Comparison of ENCODE assay signal across 18 mouse cellular contexts in genomic region chr3:57542848-57543380, GRCm38 (mm10). TPM values are rescaled to one million over a fixed set of nuclear protein-coding genes. Genes with fewer than 3 reads are reported as not detected.
"Had no signal": no experiment of that assay in that cellular context is flagged by ENCODE, and none has a peak within 500 bp of the region (broad histone marks: within the 10 kb centered on the region; RNA-seq: fewer than 3 reads in every experiment).

No protein-coding gene starts in this region.

- H3K4me2 ChIP-seq: limb, embryonic 12.5 days; limb, embryonic 15.5 days; liver, embryonic 11.5 days; lung, embryonic 14.5 days; neural tube, embryonic 13.5 days had no signal

- H3K4me3 ChIP-seq: layer of hippocampus, adult 2 months; left cerebral cortex, adult 2 months; limb, embryonic 12.5 days; limb, embryonic 15.5 days; midbrain, embryonic 10.5 days; neural tube, embryonic 13.5 days had no signal

- DNase-seq: kidney, postnatal 25 days; layer of hippocampus, adult 9-11 months; left cerebral cortex, postnatal 4 days; liver, postnatal 0 days; lung, embryonic 14.5 days; midbrain, embryonic 14.5 days; thymus, adult 18-20 months; thymus, postnatal 36 days had no signal

- ATAC-seq: liver, postnatal 0 days; lung, postnatal 0 days had no signal

- H3K27me3 ChIP-seq: limb, embryonic 12.5 days; limb, embryonic 15.5 days; neural tube, embryonic 13.5 days had no signal

- H3K9me3 ChIP-seq: limb, embryonic 12.5 days; limb, embryonic 15.5 days; midbrain, embryonic 10.5 days; neural tube, embryonic 13.5 days had no signal

- H3K9ac ChIP-seq: limb, embryonic 12.5 days; limb, embryonic 15.5 days; liver, embryonic 14.5 days; liver, postnatal 0 days; lung, embryonic 14.5 days; neural tube, embryonic 13.5 days had no signal

- H3K36me3 ChIP-seq: limb, embryonic 12.5 days; limb, embryonic 15.5 days; midbrain, embryonic 10.5 days; neural tube, embryonic 13.5 days had no signal

- H3K27ac ChIP-seq: layer of hippocampus, adult 2 months; left cerebral cortex, adult 2 months; limb, embryonic 12.5 days; liver, embryonic 14.5 days; macrophage; midbrain, embryonic 10.5 days; neural tube, embryonic 13.5 days had no signal

RNA-seq across cellular contexts. Expression of gene Wwtr1, which starts 32.8 kb away (rescaled TPM):
- polyA plus RNA-seq: macrophage had no signal
